ENCODE assay signal across 18 mouse cellular contexts in genomic region chr3:34828453-34829206, GRCm38 (mm10).
A peak's percentile ranks its signal among the peaks of the same experiment; 100 is the strongest.
DNase-seq lines count a peak whose midpoint lies in the region; ATAC-seq lines count a peak whose summit lies in the region.
"Had no signal": no experiment of that assay in that cellular context is flagged by ENCODE, and none has a peak within 500 bp of the region (broad histone marks: within the 10 kb centered on the region; RNA-seq: fewer than 3 reads in every experiment).

No protein-coding gene starts in this region.

- H3K9me3 ChIP-seq in forebrain, embryonic 16.5 days (ENCODE audit: control insufficient read depth, low read length) = no peaks in the 10 kb centered on the region
- H3K9me3 ChIP-seq in embryonic facial prominence, embryonic 10.5 days = no peaks in the 10 kb centered on the region
- H3K9me3 ChIP-seq: heart, embryonic 10.5 days; liver, embryonic 13.5 days; midbrain, embryonic 13.5 days had no signal

- no peak overlapping the region for H3K4me3 ChIP-seq in forebrain, embryonic 16.5 days (replicated peaks; ENCODE audit: low read length)
- H3K4me3 ChIP-seq in embryonic facial prominence, embryonic 10.5 days = no peak overlapping the region
- H3K4me3 ChIP-seq: heart, embryonic 10.5 days; liver, embryonic 13.5 days; midbrain, embryonic 13.5 days had no signal

- H3K4me1 ChIP-seq in forebrain, embryonic 16.5 days (replicated peaks; ENCODE audit: control insufficient read depth, insufficient read depth, low read length) = no peaks in the 10 kb centered on the region
- H3K4me1 ChIP-seq in embryonic facial prominence, embryonic 10.5 days = 0 out of 2 replicates have a peak, but pooled peaks cover 4% of the 10 kb centered on the region
- H3K4me1 ChIP-seq: liver, embryonic 13.5 days had no signal

- WGBS in forebrain, embryonic 16.5 days = 55% methylated on average over 9 of the region's 9 CpGs
- WGBS in embryonic facial prominence, embryonic 10.5 days = 67% methylated on average over 9 of the region's 9 CpGs

- H3K9ac ChIP-seq in forebrain, embryonic 16.5 days (replicated peaks; ENCODE audit: low read depth, low read length) = no peak overlapping the region
- H3K9ac ChIP-seq: liver, embryonic 13.5 days; midbrain, embryonic 13.5 days had no signal

- H3K36me3 ChIP-seq in forebrain, embryonic 16.5 days (ENCODE audit: control insufficient read depth, insufficient read depth) = no peaks in the 10 kb centered on the region
- H3K36me3 ChIP-seq in embryonic facial prominence, embryonic 10.5 days (replicated peaks) = no peaks in the 10 kb centered on the region
- H3K36me3 ChIP-seq: heart, embryonic 10.5 days; liver, embryonic 13.5 days; midbrain, embryonic 13.5 days had no signal

- no peak overlapping the region for H3K4me2 ChIP-seq in forebrain, embryonic 16.5 days (ENCODE audit: low read length)
- H3K4me2 ChIP-seq: liver, embryonic 13.5 days; midbrain, embryonic 13.5 days had no signal

- ATAC-seq in forebrain, embryonic 16.5 days = peak; percentile 78; the same call in 1 of the 2 replicates
- ATAC-seq: activated CD4-positive, CD25-positive, alpha-beta regulatory T cell, adult 4 months; midbrain, embryonic 13.5 days had no signal

- DNase-seq in frontal cortex, postnatal 36 days (ENCODE audit: low spot score in 2 of 2) = peak; percentile 9 to 37
- DNase-seq in frontal cortex, postnatal 10 days (ENCODE audit: low spot score in 2 of 2) = no peak
- DNase-seq in left cerebral cortex, postnatal 14 days (ENCODE audit: low spot score in 2 of 2) = peak; percentile 25 to 44
- DNase-seq in left cerebral cortex, postnatal 4 days = no peak
- peak; percentile 65 for DNase-seq in brain, adult 2 months (ENCODE audit: low read depth, low spot score)
- DNase-seq in embryonic facial prominence, embryonic 10.5 days (ENCODE audit: low spot score) = no peak
- DNase-seq: adrenal gland, adult 8-10 months; cerebellum, adult 2 months; cerebellum, postnatal 36 days; embryo, embryonic 11 days; kidney, adult 18-20 months; liver, embryonic 13.5 days; lung, adult 2 months had no signal

- no peaks in the 10 kb centered on the region for H3K27me3 ChIP-seq in forebrain, embryonic 16.5 days (replicated peaks; ENCODE audit: control insufficient read depth, insufficient read depth, low read length)
- no peaks in the 10 kb centered on the region for H3K27me3 ChIP-seq in embryonic facial prominence, embryonic 10.5 days (replicated peaks; ENCODE audit: low read depth, poor library complexity, severe bottlenecking)
- H3K27me3 ChIP-seq: liver, embryonic 13.5 days; midbrain, embryonic 13.5 days had no signal

- H3K27ac ChIP-seq in forebrain, embryonic 16.5 days (ENCODE audit: low read length) = no peak overlapping the region
- no peak overlapping the region for H3K27ac ChIP-seq in embryonic facial prominence, embryonic 10.5 days (replicated peaks)
- H3K27ac ChIP-seq: heart, embryonic 10.5 days; kidney, postnatal 0 days; liver, embryonic 13.5 days; midbrain, embryonic 13.5 days had no signal

- intact Hi-C loops in left cerebral cortex, postnatal 14 days (cut with DNase I) = no loop called here
- intact Hi-C loops in left cerebral cortex, postnatal 4 days (cut with DNase I) = no loop called here

Comparison
In these comparisons a context has a peak if more than half of its experiments do, and no peak if none do; other contexts are left out.
1. DNase-seq: peak in frontal cortex, postnatal 36 days (2 of 2), left cerebral cortex, postnatal 14 days (2 of 2) and brain, adult 2 months (single experiment); none in frontal cortex, postnatal 10 days (0 of 2), left cerebral cortex, postnatal 4 days (single experiment) and embryonic facial prominence, embryonic 10.5 days (single experiment).